Mouse (Mus musculus): Measurements from ENCODE around the gene Osbpl3.

The Osbpl3 gene

DNA sequence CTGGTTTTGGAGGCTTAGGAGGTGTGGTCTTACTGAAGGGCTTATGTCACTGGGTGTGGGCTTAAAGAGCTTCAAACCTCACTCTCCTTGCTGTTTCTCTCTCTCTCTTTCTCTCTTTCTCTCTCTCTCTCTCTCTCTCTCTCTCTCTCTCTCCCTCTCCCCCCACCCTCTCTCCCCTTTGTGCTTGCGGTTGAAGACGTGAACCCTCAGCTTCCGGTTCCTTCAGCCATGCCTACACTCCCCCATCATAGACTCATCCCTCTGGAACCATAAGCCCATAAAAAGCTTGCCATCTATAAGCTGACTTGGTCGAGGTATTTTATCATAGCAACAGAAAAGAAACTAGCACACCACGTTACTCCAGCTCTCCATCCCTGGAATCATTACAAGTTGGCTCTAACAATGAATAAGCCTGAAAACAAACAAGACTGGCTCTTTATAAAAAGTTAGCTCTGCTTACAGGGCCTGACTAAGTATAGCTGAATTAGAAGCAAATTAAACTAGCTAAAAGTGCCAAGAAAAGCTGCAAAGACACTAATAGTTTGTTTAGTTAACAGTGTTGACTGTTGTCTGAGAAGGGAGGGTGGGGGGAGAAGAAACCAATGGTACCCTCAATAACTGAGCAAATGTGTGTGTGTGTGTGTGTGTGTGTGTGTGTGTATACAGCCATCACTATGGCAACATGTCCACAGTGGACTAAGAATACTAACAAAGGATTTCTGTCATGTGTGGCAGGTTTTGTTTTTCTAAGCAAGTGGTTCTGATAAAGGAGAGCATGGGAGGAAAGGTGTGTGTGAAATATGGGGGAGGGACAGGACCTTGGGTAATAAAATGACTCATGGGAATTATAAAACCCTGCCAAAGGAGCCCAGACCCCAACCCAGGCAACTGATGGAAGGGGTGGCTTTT, 83.2 kb downstream of the Osbpl3 start:
- in situ Hi-C loops (cut with MboI, MseI) = no loop called here

DNA sequence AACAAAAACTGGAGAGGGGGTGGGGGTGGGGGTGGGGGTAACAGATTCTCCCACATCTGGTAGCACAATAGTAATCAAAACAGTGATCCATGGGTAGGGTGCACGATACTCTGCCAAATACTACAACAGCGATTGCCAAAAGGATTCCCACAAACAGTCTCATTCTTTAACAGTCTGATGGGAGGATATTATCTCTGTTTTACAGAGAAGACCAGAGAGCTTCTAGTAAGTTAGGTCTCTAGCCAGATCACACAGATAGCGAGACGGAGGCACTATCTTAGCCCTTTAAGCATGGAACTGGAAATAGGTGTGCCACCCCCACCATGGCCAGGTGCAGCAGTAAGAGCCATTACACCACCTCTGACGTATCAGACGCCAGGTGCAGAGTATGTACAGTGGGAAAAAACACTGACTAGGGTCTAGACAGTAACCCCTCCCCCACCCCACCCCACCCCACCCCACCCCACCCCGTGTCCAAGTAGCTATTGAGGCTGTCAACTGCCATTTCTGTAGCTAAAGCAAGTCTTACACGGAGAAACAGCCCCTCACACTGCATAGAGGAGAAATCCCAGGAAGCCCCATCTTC, 84.4 kb downstream of the Osbpl3 start:
- in situ Hi-C loops (cut with MboI, MseI) = no loop called here

DNA sequence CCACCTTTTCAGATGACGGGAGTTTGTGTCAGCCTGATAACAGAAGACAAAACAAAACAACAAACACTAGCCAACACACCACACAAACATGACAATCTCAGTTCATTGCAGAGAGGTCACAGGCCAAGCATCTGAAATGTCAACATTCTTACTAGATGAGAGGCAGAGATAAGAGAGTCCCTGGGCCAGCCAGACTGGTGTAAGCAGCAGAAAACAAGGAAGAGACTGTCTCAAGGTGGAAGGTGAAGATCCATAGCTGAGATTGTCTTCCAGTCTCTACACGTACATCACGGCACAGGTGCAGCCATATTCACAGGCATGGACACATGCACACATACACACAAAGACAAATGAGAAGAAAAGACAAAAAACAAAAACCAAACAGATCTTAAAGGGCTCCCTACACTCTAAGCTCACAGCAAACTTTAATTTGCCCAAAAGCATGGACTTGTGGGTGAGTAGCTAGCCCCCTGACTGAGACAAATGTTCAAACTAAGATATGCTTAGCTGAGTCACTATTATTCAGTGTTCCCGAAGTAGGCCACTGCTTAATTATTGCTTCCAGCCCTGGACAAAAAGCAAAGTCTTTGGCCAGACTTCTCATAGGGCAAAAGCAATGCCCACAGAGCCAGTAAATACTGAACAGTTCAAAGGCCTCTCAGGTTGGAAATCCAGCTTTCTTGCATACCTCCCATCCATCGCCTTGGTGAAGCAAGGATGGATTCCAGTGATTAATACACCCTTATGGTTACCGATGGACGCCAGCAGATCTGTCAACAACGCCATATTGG, 87.3 kb downstream of the Osbpl3 start:
- in situ Hi-C loops (cut with MboI, MseI) = no loop called here

- in situ Hi-C loops (cut with MboI, MseI) = no loop called here
These were observed 88.2 kb downstream of the Osbpl3 start for GRCm38 (mm10) chr6:50367836-50368235.

DNA sequence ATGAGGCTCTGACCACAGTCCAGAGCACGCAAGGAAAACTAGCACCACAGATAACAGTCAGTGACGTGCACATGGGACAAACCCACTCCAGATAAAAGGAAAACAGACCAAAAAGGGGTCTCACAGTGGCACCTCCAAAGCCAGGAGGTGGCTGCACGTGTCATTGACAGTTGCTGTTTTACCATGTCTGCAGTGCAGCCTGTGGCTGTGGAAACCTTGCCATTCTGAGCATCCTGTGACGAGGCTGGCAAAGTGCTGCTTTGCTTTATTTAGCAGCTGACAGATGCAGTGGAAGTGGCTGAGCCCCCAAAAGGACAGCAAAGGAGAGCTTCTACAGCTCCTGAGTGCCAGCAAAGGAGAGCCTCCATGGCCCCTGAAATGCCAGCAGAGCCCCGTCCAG, 89.3 kb downstream of the Osbpl3 start:
- in situ Hi-C loops (cut with MboI, MseI) = no loop called here

GRCm38 (mm10) chr6:50366319-50366718, 89.7 kb downstream of the Osbpl3 start:
- in situ Hi-C loops (cut with MboI, MseI) = no loop called here

DNA sequence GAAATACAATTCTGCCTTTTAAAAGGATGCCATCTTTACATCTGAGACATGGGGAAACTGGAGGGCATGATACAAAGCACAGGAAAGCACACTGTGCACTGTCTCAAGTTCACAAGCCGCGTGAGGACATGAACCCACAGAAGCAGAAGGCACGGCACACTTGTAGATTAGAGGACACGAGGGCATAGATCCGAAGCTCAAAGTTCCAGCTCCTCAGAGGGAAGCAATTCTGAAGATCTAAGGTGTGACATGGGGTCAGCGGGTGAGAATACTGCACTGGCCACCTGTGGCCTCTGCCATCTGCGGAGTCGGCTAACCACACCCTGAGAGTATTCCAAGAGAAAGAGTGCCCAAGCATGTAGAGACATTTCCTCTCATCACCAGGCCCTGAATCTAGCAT, 91.6 kb downstream of the Osbpl3 start:
- in situ Hi-C loops (cut with MboI, MseI) = no loop called here

GRCm38 (mm10) chr6:50363385-50363784, 92.6 kb downstream of the Osbpl3 start:
- in situ Hi-C loops (cut with MboI, MseI) = no loop called here

DNA sequence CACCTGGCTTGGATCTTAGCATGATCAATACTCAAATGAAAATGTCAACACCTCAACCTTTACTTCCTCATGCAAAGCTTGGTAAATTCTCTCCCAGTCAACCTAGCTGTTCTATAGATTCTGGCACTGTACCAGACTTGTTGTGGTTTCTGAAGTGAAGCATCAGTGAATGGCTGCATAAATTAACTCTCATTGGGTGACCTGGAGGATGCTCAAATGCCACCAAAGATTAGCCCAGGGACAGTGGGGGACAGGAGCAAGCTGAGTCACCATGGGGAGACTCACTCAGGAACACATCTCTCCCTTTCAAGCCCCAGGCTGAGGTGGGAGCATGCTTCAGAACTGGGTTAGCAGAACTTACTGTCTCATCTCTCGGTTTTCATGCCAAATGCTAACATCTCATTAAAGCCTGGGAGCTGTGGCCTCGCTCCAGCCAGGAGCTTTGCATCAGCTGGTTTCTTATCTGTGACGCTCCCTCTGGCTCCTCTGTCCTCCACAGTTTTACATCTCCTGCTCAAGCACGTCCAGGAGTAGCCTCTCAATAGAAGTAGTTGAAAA, 93.2 kb downstream of the Osbpl3 start:
- in situ Hi-C loops (cut with MboI, MseI) = no loop called here

DNA sequence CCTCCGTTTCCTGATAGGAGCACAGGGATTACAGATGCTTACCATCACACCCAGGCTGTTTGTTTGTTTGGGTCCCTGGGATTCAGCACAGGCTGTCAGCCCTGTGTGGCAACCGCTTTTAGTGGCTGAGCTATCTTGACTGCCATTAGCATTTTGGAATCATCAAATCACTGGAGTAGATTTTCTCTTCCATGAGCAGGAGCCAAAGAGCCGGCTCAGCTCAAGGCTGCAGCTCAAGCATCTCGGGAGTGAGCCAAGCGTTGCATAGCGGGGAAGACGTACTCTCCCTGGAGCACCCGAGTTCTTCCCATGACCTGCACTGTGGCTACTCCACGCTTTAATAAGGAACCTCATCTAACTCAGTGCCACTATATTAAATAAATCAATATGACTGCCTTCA, 93.8 kb downstream of the Osbpl3 start:
- in situ Hi-C loops (cut with MboI, MseI) = no loop called here

- in situ Hi-C loops (cut with MboI, MseI) = no loop called here
These were observed 97.8 kb downstream of the Osbpl3 start for GRCm38 (mm10) chr6:50358104-50358679.

- in situ Hi-C loops (cut with MboI, MseI) = no loop called here
These were observed 101.0 kb downstream of the Osbpl3 start for GRCm38 (mm10) chr6:50354688-50355660.

DNA sequence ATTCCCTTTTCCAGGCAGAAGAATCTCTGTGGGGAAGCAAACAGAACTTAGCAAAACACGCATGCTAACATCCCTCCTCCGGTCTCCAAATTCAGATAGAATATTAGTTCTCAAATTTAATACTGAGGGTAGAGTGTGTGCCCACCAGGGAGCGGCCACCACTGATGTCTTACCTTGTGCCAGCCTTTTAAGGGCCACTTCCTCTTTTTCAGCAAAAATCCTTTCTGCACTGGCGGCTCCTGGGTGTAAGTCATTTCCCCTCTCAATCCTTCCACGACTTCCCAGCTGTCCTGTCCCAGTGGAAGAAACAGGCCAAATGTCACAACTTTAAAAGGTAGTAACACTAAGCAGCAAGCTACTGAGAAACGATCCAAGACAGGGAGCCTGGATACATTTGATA, 103.2 kb downstream of the Osbpl3 start:
- in situ Hi-C loops (cut with MboI, MseI) = no loop called here

DNA sequence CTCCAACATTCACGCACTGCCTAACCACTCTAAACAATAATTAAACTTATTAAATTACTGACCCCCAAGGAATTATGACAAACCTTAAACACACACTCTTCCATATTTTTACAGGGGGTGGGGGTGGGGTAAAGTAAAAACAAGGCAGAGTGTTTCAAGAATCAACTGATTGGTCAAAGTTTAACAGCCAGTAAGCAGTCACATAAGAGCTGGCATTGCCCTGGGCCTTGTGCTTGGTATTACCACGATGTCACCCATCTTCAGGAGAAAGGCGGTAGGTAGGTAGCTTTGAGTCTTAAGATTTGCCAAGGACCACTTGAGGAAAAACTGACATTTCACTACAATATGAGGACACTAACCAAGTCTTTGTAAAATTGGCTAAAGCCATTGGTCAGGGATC, 105.1 kb downstream of the Osbpl3 start:
- in situ Hi-C loops (cut with MboI, MseI) = no loop called here

DNA sequence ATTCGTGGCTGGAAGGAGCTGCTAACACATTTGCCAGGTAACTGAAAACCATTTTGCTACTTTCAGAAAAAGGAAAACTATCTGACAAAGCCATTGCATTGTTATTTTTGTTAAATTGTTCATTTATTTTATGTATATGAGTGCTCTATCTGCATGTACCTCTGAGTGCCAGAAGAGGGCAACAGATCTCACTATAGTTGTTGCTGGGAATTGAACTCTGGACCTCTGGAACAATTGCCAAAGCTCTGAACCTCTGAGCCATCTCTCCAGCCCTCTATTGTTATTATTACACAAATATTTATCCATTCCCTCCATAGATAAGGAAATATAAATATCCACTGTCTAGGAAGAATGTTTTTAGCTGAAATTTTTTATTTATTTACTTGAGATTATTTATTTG, 107.4 kb downstream of the Osbpl3 start:
- in situ Hi-C loops (cut with MboI, MseI) = no loop called here

DNA sequence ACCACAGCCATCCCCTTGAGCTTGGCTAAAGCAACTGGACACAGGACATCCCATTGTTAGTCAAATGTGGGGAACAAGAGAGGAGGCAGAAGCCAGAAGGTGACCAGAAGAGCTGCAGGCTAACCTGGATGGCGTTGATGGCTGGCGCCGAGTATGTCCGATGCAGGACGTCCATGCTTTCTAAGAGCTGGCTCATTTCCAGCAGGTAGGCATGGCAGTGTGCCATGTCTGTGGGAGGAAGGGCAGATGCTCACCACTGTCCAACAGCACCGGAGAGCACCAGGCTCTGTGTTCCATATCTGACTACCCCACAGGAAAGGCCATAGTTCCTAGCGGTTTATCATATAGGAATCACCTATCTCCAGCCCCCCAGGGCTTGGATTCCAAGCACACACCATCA, 109.8 kb downstream of the Osbpl3 start:
- in situ Hi-C loops (cut with MboI, MseI) = no loop called here

GRCm38 (mm10) chr6:50340226-50340906, 115.6 kb downstream of the Osbpl3 start:
- in situ Hi-C loops (cut with MboI, MseI) = no loop called here

DNA sequence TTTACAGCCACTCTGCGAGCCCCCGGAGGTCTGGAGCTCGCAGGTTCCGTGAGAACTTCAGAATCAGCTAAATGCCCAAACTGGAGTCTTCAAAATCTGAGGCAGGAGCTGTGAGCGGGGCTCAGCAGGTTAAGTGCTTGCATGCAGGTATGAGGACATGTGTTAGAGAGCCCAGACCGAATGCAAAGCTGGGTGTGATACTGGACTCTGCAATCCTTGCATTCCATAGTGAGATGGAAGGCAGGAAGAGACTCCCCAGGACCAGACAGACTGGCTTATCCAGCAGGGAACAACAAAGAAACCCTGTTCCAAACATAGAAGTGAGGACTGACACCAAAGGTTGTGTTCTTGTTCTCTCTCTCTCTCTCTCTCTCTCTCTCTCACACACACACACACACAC, 118.6 kb downstream of the Osbpl3 start:
- in situ Hi-C loops (cut with MboI, MseI) = no loop called here

- in situ Hi-C loops (cut with MboI, MseI) = no loop called here
These were observed 119.6 kb downstream of the Osbpl3 start for GRCm38 (mm10) chr6:50336376-50336775.

Measured in T-helper 2 cell (primary cell).